Mouse (Mus musculus): ENCODE results near the gene Pld4.

Pld4 gene

GRCm38 (mm10) chr12:112768166-112768565, 7.7 kb downstream of the Pld4 start:
- DNase-seq, result no peak

- no peak for DNase-seq
These were observed 8.6 kb downstream of the Pld4 start for GRCm38 (mm10) chr12:112769031-112769430.

GRCm38 (mm10) chr12:112769751-112770150, 9.3 kb downstream of the Pld4 start:
- no peak for DNase-seq

- DNase-seq, result no peak
These were observed 9.9 kb downstream of the Pld4 start for GRCm38 (mm10) chr12:112770396-112770795.

- no peak for DNase-seq
These were observed 11.9 kb downstream of the Pld4 start for GRCm38 (mm10) chr12:112772306-112772705.

GRCm38 (mm10) chr12:112773366-112773765, 12.9 kb downstream of the Pld4 start:
- no peak for DNase-seq

GRCm38 (mm10) chr12:112774026-112774425, 13.6 kb downstream of the Pld4 start:
- no peak for DNase-seq

GRCm38 (mm10) chr12:112774481-112774880, 14.0 kb downstream of the Pld4 start:
- DNase-seq, result no peak

GRCm38 (mm10) chr12:112791026-112791425, 30.6 kb downstream of the Pld4 start:
- DNase-seq, result no peak

GRCm38 (mm10) chr12:112793601-112794355, 33.3 kb downstream of the Pld4 start:
- DNase-seq, result no peak

- DNase-seq, result no peak
These were observed 33.9 kb downstream of the Pld4 start for GRCm38 (mm10) chr12:112794356-112794816.

- no peak for DNase-seq
These were observed 34.5 kb downstream of the Pld4 start for GRCm38 (mm10) chr12:112794998-112795397.

- no peak for DNase-seq
These were observed 35.1 kb downstream of the Pld4 start for GRCm38 (mm10) chr12:112795466-112796104.

GRCm38 (mm10) chr12:112796551-112797510, 36.4 kb downstream of the Pld4 start:
- DNase-seq, result no peak

GRCm38 (mm10) chr12:112797672-112798331, 37.3 kb downstream of the Pld4 start:
- DNase-seq, result no peak

- DNase-seq, result no peak
These were observed 37.9 kb downstream of the Pld4 start for GRCm38 (mm10) chr12:112798332-112798681.

GRCm38 (mm10) chr12:112798716-112799115, 38.3 kb downstream of the Pld4 start:
- no peak for DNase-seq

GRCm38 (mm10) chr12:112799237-112799970, 38.9 kb downstream of the Pld4 start:
- no peak for DNase-seq

GRCm38 (mm10) chr12:112800476-112800875, 40.0 kb downstream of the Pld4 start:
- DNase-seq, result peak; percentile 60 to 78

- DNase-seq, result peak; percentile 56 to 58
These were observed 41.7 kb downstream of the Pld4 start, which contains the start of gene Ahnak2 for GRCm38 (mm10) chr12:112801864-112802846. Ahnak2 (minus strand) TSS chr12:112802657.

- DNase-seq, result no peak
These were observed 42.5 kb downstream of the Pld4 start for GRCm38 (mm10) chr12:112802917-112803316.

Data from cerebellum, adult 18-20 months (tissue).